Mouse (Mus musculus): ENCODE measurements around the gene Cntn4. TPM values are rescaled to one million over a fixed set of nuclear protein-coding genes. Genes with fewer than 3 reads are reported as not detected.
A peak's percentile ranks its signal among the peaks of the same experiment; 100 is the strongest.

The Cntn4 gene
- 29.7 and 32.1 TPM in 2 replicates for polyA plus RNA-seq (2015; fragmentation: Nextera tagmentation; extraction: Ambion mirVana)

GRCm38 (mm10) chr6:105677149-105678031 is at the start of gene Cntn4:
TSS of gene Cntn4 (plus strand) at chr6:105677660.
- H3K9me3 ChIP-seq = no peaks in the 10 kb centered on the region
- H3K9ac ChIP-seq = peak within 1 kb of the TSS; percentile 43
- peaks cover 10% of the 10 kb centered on the region for H3K27me3 ChIP-seq (replicated peaks)
- peak within 1 kb of the TSS; percentile 88 for H3K4me2 ChIP-seq
- no peaks in the 10 kb centered on the region for H3K36me3 ChIP-seq (replicated peaks)
- H3K4me3 ChIP-seq = peak within 1 kb of the TSS; percentile 64
- peak; percentile 95 for ATAC-seq (replicated peaks)
- H3K4me1 ChIP-seq = peaks cover 8% of the 10 kb centered on the region; the same call in 1 of the 2 replicates
- H3K27ac ChIP-seq = peak within 1 kb of the TSS; percentile 53
- WGBS = 1% methylated on average over 40 of the region's 40 CpGs

- Histone ChIP-seq H3K9me3 (no peaks in the 10 kb centered on the region), H3K27me3 (replicated peaks) (peaks cover 3% of the 10 kb centered on the region; the same call in 1 of the 2 replicates), H3K4me2 (no peak overlapping the region), H3K4me3 (no peak overlapping the region), H3K27ac (no peak overlapping the region), H3K9ac (no peak overlapping the region), H3K4me1 (peaks cover 8% of the 10 kb centered on the region; the same call in 1 of the 2 replicates), H3K36me3 (replicated peaks) (no peaks in the 10 kb centered on the region)
- no peak for ATAC-seq (replicated peaks)
- 76% methylated on average over 4 of the region's 4 CpGs for WGBS
These were observed 3.2 kb upstream of the Cntn4 start for GRCm38 (mm10) chr6:105674276-105674675.

- peaks cover 8% of the 10 kb centered on the region for H3K27me3 ChIP-seq (replicated peaks)
- ATAC-seq (replicated peaks) = no peak
- H3K27ac ChIP-seq = no peak overlapping the region
- WGBS = 31% methylated on average over 3 of the region's 3 CpGs
- H3K36me3 ChIP-seq (replicated peaks) = no peaks in the 10 kb centered on the region
- no peak overlapping the region for H3K4me2 ChIP-seq
- H3K9me3 ChIP-seq = no peaks in the 10 kb centered on the region
- no peak overlapping the region for H3K9ac ChIP-seq
- H3K4me1 ChIP-seq = peaks cover 8% of the 10 kb centered on the region; the same call in 1 of the 2 replicates
- H3K4me3 ChIP-seq = no peak overlapping the region
These were observed 2.4 kb upstream of the Cntn4 start for GRCm38 (mm10) chr6:105675099-105675498.

GRCm38 (mm10) chr6:105676637-105677036 is 823 bp upstream of the Cntn4 start:
- Histone ChIP-seq H3K9me3 (no peaks in the 10 kb centered on the region), H3K9ac (peak overlapping the region; percentile 43), H3K27me3 (replicated peaks) (peaks cover 10% of the 10 kb centered on the region), H3K27ac (peak overlapping the region; percentile 53; the same call in 1 of the 2 replicates), H3K4me3 (peak overlapping the region; percentile 64), H3K4me1 (peaks cover 8% of the 10 kb centered on the region; the same call in 1 of the 2 replicates), H3K36me3 (replicated peaks) (no peaks in the 10 kb centered on the region), H3K4me2 (peak overlapping the region; percentile 88)
- WGBS = 19% methylated on average over 5 of the region's 5 CpGs
- ATAC-seq (replicated peaks) = peak; percentile 3; the same call in 1 of the 2 replicates

- H3K4me2 ChIP-seq = peak overlapping the region; percentile 88
- H3K27me3 ChIP-seq (replicated peaks) = peaks cover 10% of the 10 kb centered on the region
- 4% methylated on average over 5 of the region's 5 CpGs for whole genome bisulfite sequencing
- peak overlapping the region; percentile 22; the same call in 1 of the 2 replicates for H3K27ac ChIP-seq
- H3K36me3 ChIP-seq (replicated peaks) = no peaks in the 10 kb centered on the region
- peaks cover 8% of the 10 kb centered on the region; the same call in 1 of the 2 replicates for H3K4me1 ChIP-seq
- H3K4me3 ChIP-seq = peak overlapping the region; percentile 64
- H3K9ac ChIP-seq = peak overlapping the region; percentile 32
- no peak for ATAC-seq (replicated peaks)
- no peaks in the 10 kb centered on the region for H3K9me3 ChIP-seq
These were observed 1.3 kb downstream of the Cntn4 start for GRCm38 (mm10) chr6:105678778-105679177.

- no peak for ATAC-seq (replicated peaks)
These were observed 4.0 kb downstream of the Cntn4 start for GRCm38 (mm10) chr6:105681496-105681895.

GRCm38 (mm10) chr6:105683251-105683650 is 5.8 kb downstream of the Cntn4 start:
- WGBS = 86% methylated on average over 5 of the region's 5 CpGs

More at GRCm38 (mm10) chr6:105681496-105681895, 4.0 kb downstream of the Cntn4 start:
- Histone ChIP-seq H3K4me1 (peaks cover 8% of the 10 kb centered on the region; the same call in 1 of the 2 replicates), H3K4me3 (no peak overlapping the region), H3K27ac (no peak overlapping the region), H3K4me2 (peak overlapping the region; percentile 88; the same call in 1 of the 2 replicates), H3K27me3 (replicated peaks) (peaks cover 10% of the 10 kb centered on the region), H3K36me3 (replicated peaks) (no peaks in the 10 kb centered on the region), H3K9me3 (no peaks in the 10 kb centered on the region), H3K9ac (no peak overlapping the region)
- WGBS = 43% methylated on average over 2 of the region's 2 CpGs

GRCm38 (mm10) chr6:105684123-105684522 is 6.7 kb downstream of the Cntn4 start:
- H3K36me3 ChIP-seq (replicated peaks) = no peaks in the 10 kb centered on the region
- no peaks in the 10 kb centered on the region for H3K9me3 ChIP-seq
- H3K4me1 ChIP-seq = no peaks in the 10 kb centered on the region
- ATAC-seq (replicated peaks) = no peak
- no peak overlapping the region for H3K4me3 ChIP-seq
- WGBS = 59% methylated on average over 4 of the region's 4 CpGs
- no peak overlapping the region for H3K9ac ChIP-seq
- H3K27me3 ChIP-seq (replicated peaks) = peaks cover 8% of the 10 kb centered on the region; the same call in 1 of the 2 replicates
- no peak overlapping the region for H3K4me2 ChIP-seq
- no peak overlapping the region for H3K27ac ChIP-seq

More at GRCm38 (mm10) chr6:105683251-105683650, 5.8 kb downstream of the Cntn4 start:
- no peak overlapping the region for H3K4me2 ChIP-seq
- no peaks in the 10 kb centered on the region for H3K36me3 ChIP-seq (replicated peaks)
- no peak overlapping the region for H3K9ac ChIP-seq
- peaks cover 8% of the 10 kb centered on the region; the same call in 1 of the 2 replicates for H3K27me3 ChIP-seq (replicated peaks)
- H3K4me1 ChIP-seq = peaks cover 4% of the 10 kb centered on the region; the same call in 1 of the 2 replicates
- H3K4me3 ChIP-seq = no peak overlapping the region
- H3K27ac ChIP-seq = no peak overlapping the region
- ATAC-seq (replicated peaks) = no peak
- H3K9me3 ChIP-seq = no peaks in the 10 kb centered on the region

GRCm38 (mm10) chr6:105688195-105688594 is 10.7 kb downstream of the Cntn4 start:
- Histone ChIP-seq H3K4me2 (no peak overlapping the region), H3K4me1 (no peaks in the 10 kb centered on the region), H3K36me3 (replicated peaks) (no peaks in the 10 kb centered on the region), H3K27me3 (replicated peaks) (no peaks in the 10 kb centered on the region), H3K9ac (no peak overlapping the region), H3K9me3 (no peaks in the 10 kb centered on the region), H3K27ac (no peak overlapping the region), H3K4me3 (no peak overlapping the region)
- no peak for ATAC-seq (replicated peaks)

- H3K27me3 ChIP-seq (replicated peaks) = no peaks in the 10 kb centered on the region
- no peaks in the 10 kb centered on the region for H3K4me1 ChIP-seq
- H3K9ac ChIP-seq = no peak overlapping the region
- no peak overlapping the region for H3K4me3 ChIP-seq
- no peak overlapping the region for H3K27ac ChIP-seq
- ATAC-seq (replicated peaks) = no peak
- WGBS = 30% methylated on average over 6 of the region's 6 CpGs
- H3K4me2 ChIP-seq = no peak overlapping the region
- H3K36me3 ChIP-seq (replicated peaks) = no peaks in the 10 kb centered on the region
- no peaks in the 10 kb centered on the region for H3K9me3 ChIP-seq
These were observed 64.6 kb downstream of the Cntn4 start for GRCm38 (mm10) chr6:105742026-105742425.

- H3K27ac ChIP-seq = no peak overlapping the region
- no peaks in the 10 kb centered on the region for H3K4me1 ChIP-seq
- H3K36me3 ChIP-seq (replicated peaks) = no peaks in the 10 kb centered on the region
- ATAC-seq (replicated peaks) = no peak
- no peaks in the 10 kb centered on the region for H3K9me3 ChIP-seq
- H3K27me3 ChIP-seq (replicated peaks) = no peaks in the 10 kb centered on the region
- no peak overlapping the region for H3K4me2 ChIP-seq
- 78% methylated on average over 1 of the region's 1 CpGs for whole genome bisulfite sequencing
- H3K4me3 ChIP-seq = no peak overlapping the region
- no peak overlapping the region for H3K9ac ChIP-seq
These were observed 103.2 kb downstream of the Cntn4 start for GRCm38 (mm10) chr6:105780616-105781015.

GRCm38 (mm10) chr6:105788462-105788861 is 111.0 kb downstream of the Cntn4 start:
- no peaks in the 10 kb centered on the region for H3K9me3 ChIP-seq
- no peak overlapping the region for H3K27ac ChIP-seq

More at GRCm38 (mm10) chr6:105788462-105788861, 111.0 kb downstream of the Cntn4 start:
- Histone ChIP-seq H3K4me2 (no peak overlapping the region), H3K9ac (no peak overlapping the region), H3K4me3 (no peak overlapping the region), H3K27me3 (replicated peaks) (no peaks in the 10 kb centered on the region), H3K4me1 (no peaks in the 10 kb centered on the region), H3K36me3 (replicated peaks) (no peaks in the 10 kb centered on the region)
- ATAC-seq (replicated peaks) = no peak
- WGBS = 96% methylated on average over 2 of the region's 2 CpGs

Measured in midbrain, embryonic 15.5 days (tissue).